Comparison of ENCODE assay signal across 8 mouse cellular contexts in the genomic region with DNA sequence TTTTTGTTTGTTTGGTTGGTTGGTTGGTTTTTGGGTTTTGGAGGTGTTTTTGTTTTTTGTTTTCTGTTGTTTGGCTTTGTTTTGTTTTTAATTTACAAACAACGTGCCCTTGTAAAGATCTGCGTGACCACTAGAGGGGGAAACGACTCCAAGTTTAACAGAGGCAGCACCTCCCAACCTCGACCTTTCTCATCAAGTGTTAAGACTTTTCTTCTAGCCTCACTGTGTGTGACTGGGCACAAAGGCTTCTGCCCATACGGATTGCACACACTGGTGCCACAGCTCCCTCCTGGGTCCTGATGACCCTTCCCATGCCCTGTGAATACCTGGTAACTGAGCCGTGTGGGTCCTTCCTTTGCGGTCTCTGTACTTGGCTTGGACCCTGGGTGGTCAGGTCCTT. TPM values are rescaled to one million over a fixed set of nuclear protein-coding genes. Genes with fewer than 3 reads are reported as not detected.
DNase-seq lines count a peak whose midpoint lies in the region; ATAC-seq and TF ChIP-seq lines count a peak whose summit lies in the region.

No protein-coding gene starts in this region.

- no peak for TF ChIP-seq CTCF in thymus, adult 2 months (IDR thresholded peaks at IDR 0.05; ENCODE audit: borderline replicate concordance, control insufficient read depth, extremely low read depth, insufficient read depth, low read length, poor library complexity)

- H3K36me3 ChIP-seq in forebrain, embryonic 14.5 days (ENCODE audit: control insufficient read depth, insufficient read depth, low read length) = no peaks in the 10 kb centered on the region
- no peaks in the 10 kb centered on the region for H3K36me3 ChIP-seq in forebrain, embryonic 12.5 days (replicated peaks)
- no peaks in the 10 kb centered on the region for H3K36me3 ChIP-seq in thymus, adult 2 months (ENCODE audit: control insufficient read depth, insufficient read depth, low read length)
- H3K36me3 ChIP-seq in hindbrain, embryonic 11.5 days (ENCODE audit: control insufficient read depth, insufficient read depth, low read length) = no peaks in the 10 kb centered on the region
- no peaks in the 10 kb centered on the region for H3K36me3 ChIP-seq in intestine, embryonic 16.5 days (ENCODE audit: control insufficient read depth, insufficient read depth, low read length)

- H3K27ac ChIP-seq in forebrain, embryonic 14.5 days (ENCODE audit: low read depth, low read length) = no peak overlapping the region
- no peak overlapping the region for H3K27ac ChIP-seq in forebrain, embryonic 12.5 days
- no peak overlapping the region for H3K27ac ChIP-seq in thymus, adult 2 months (ENCODE audit: control insufficient read depth, insufficient read depth, low read length)
- no peak overlapping the region for H3K27ac ChIP-seq in hindbrain, embryonic 11.5 days (ENCODE audit: low read depth, low read length)
- H3K27ac ChIP-seq in intestine, embryonic 16.5 days (ENCODE audit: low read length) = no peak overlapping the region

- peak; percentile 68 for DNase-seq in forebrain, embryonic 14.5 days (ENCODE audit: low spot score)
- DNase-seq in thymus, postnatal 14 days = peak; percentile 39
- no peak for DNase-seq in thymus, adult 2 months
- peak; percentile 52 for DNase-seq in hindbrain, embryonic 11.5 days (ENCODE audit: low spot score)
- peak; percentile 76 for DNase-seq in retina, postnatal 1 day
- no peak for DNase-seq in left cerebral cortex, adult 11 months (ENCODE audit: low spot score)

- no peak overlapping the region for H3K4me2 ChIP-seq in forebrain, embryonic 14.5 days (ENCODE audit: low read length)
- no peak overlapping the region for H3K4me2 ChIP-seq in forebrain, embryonic 12.5 days
- no peak overlapping the region for H3K4me2 ChIP-seq in hindbrain, embryonic 11.5 days (replicated peaks; ENCODE audit: low read depth, low read length)
- H3K4me2 ChIP-seq in intestine, embryonic 16.5 days (ENCODE audit: low read depth, low read length) = no peak overlapping the region

- no peak for ATAC-seq in forebrain, embryonic 14.5 days
- no peak for ATAC-seq in forebrain, embryonic 12.5 days (ENCODE audit: low FRiP score)
- ATAC-seq in hindbrain, embryonic 11.5 days (ENCODE audit: low FRiP score) = no peak
- ATAC-seq in intestine, embryonic 16.5 days = no peak

- no peak for TF ChIP-seq POLR2A in thymus, adult 2 months (IDR thresholded peaks at IDR 0.05; ENCODE audit: control insufficient read depth, extremely low read depth, insufficient read depth, low read length, poor library complexity)

- H3K9me3 ChIP-seq in forebrain, embryonic 14.5 days (replicated peaks; ENCODE audit: control insufficient read depth, low read length) = no peaks in the 10 kb centered on the region
- no peaks in the 10 kb centered on the region for H3K9me3 ChIP-seq in forebrain, embryonic 12.5 days
- no peaks in the 10 kb centered on the region for H3K9me3 ChIP-seq in hindbrain, embryonic 11.5 days (ENCODE audit: control insufficient read depth, low read length)
- no peaks in the 10 kb centered on the region for H3K9me3 ChIP-seq in intestine, embryonic 16.5 days (ENCODE audit: control insufficient read depth, low read length)

- H3K27me3 ChIP-seq in forebrain, embryonic 14.5 days (replicated peaks; ENCODE audit: control insufficient read depth, insufficient read depth, low read length) = 0 out of 2 replicates have a peak, but pooled peaks cover 4% of the 10 kb centered on the region
- peaks cover 23% of the 10 kb centered on the region; the same call in 1 of the 2 replicates for H3K27me3 ChIP-seq in forebrain, embryonic 12.5 days
- no peaks in the 10 kb centered on the region for H3K27me3 ChIP-seq in thymus, adult 2 months (ENCODE audit: control insufficient read depth, insufficient read depth, low read length)
- no peaks in the 10 kb centered on the region; the same call in 1 of the 2 replicates for H3K27me3 ChIP-seq in hindbrain, embryonic 11.5 days (ENCODE audit: control insufficient read depth, insufficient read depth, low read length)
- no peaks in the 10 kb centered on the region for H3K27me3 ChIP-seq in intestine, embryonic 16.5 days (replicated peaks; ENCODE audit: control insufficient read depth, insufficient read depth, low read length)

- H3K9ac ChIP-seq in forebrain, embryonic 14.5 days (ENCODE audit: low read length) = no peak overlapping the region; the same call in 1 of the 2 replicates
- H3K9ac ChIP-seq in forebrain, embryonic 12.5 days = no peak overlapping the region
- no peak overlapping the region for H3K9ac ChIP-seq in hindbrain, embryonic 11.5 days (ENCODE audit: low read depth, low read length)
- H3K9ac ChIP-seq in intestine, embryonic 16.5 days (ENCODE audit: low read depth, low read length) = no peak overlapping the region

- WGBS in forebrain, embryonic 14.5 days = 28% methylated on average over 7 of the region's 7 CpGs
- 29% methylated on average over 7 of the region's 7 CpGs for WGBS in forebrain, embryonic 12.5 days
- WGBS in thymus, adult 2 months = 32% methylated on average over 7 of the region's 7 CpGs
- 37% methylated on average over 7 of the region's 7 CpGs for WGBS in hindbrain, embryonic 11.5 days
- WGBS in intestine, embryonic 16.5 days = 30% methylated on average over 7 of the region's 7 CpGs

- H3K4me3 ChIP-seq in forebrain, embryonic 14.5 days (ENCODE audit: low read depth, low read length) = no peak overlapping the region
- no peak overlapping the region for H3K4me3 ChIP-seq in forebrain, embryonic 12.5 days (replicated peaks)
- no peak overlapping the region for H3K4me3 ChIP-seq in thymus, adult 2 months (ENCODE audit: control insufficient read depth, insufficient read depth, low read length)
- H3K4me3 ChIP-seq in hindbrain, embryonic 11.5 days (ENCODE audit: low read depth, low read length) = no peak overlapping the region
- H3K4me3 ChIP-seq in intestine, embryonic 16.5 days (ENCODE audit: low read length) = no peak overlapping the region

- peaks cover 5% of the 10 kb centered on the region; the same call in 1 of the 2 replicates for H3K4me1 ChIP-seq in forebrain, embryonic 14.5 days (ENCODE audit: control insufficient read depth, insufficient read depth, low read length)
- peaks cover 26% of the 10 kb centered on the region for H3K4me1 ChIP-seq in forebrain, embryonic 12.5 days
- peaks cover 2% of the 10 kb centered on the region for H3K4me1 ChIP-seq in thymus, adult 2 months (replicated peaks; ENCODE audit: control insufficient read depth, insufficient read depth, low read length)
- H3K4me1 ChIP-seq in hindbrain, embryonic 11.5 days (replicated peaks; ENCODE audit: control insufficient read depth, insufficient read depth, low read length) = no peaks in the 10 kb centered on the region
- H3K4me1 ChIP-seq in intestine, embryonic 16.5 days (ENCODE audit: control insufficient read depth, insufficient read depth, low read length) = no peaks in the 10 kb centered on the region

RNA-seq across cellular contexts. Expression of a gene that starts 30.5 kb away (rescaled TPM):
- 0.35 and 0.41 TPM in 2 replicates for polyA plus RNA-seq in forebrain, embryonic 14.5 days (2014; fragmentation: Nextera tagmentation; extraction: Ambion mirVana)
- polyA plus RNA-seq in forebrain, embryonic 12.5 days (2016; fragmentation: Nextera tagmentation; extraction: Ambion mirVana) = 0.17 and 0.19 TPM in 2 replicates
- polyA plus RNA-seq in thymus, adult 2 months (2012; rRNA removed) = 0.26 and 0.40 TPM in 2 replicates
- polyA plus RNA-seq in hindbrain, embryonic 11.5 days (2014; fragmentation: Nextera tagmentation; extraction: Ambion mirVana) = 0.07 TPM in 1 of 2 replicates, not detected in the other
- 0.02 and 0.07 TPM in 2 replicates for polyA plus RNA-seq in intestine, embryonic 16.5 days (2015; fragmentation: Nextera tagmentation; extraction: Ambion mirVana)

RNA-seq across cellular contexts. Expression of a gene that starts 56.2 kb away (rescaled TPM):
- 13.9 and 18.9 TPM in 2 replicates for polyA plus RNA-seq in forebrain, embryonic 14.5 days (2014; fragmentation: Nextera tagmentation; extraction: Ambion mirVana)
- 49.0 and 52.6 TPM in 2 replicates for polyA plus RNA-seq in forebrain, embryonic 12.5 days (2016; fragmentation: Nextera tagmentation; extraction: Ambion mirVana)
- 41.5 and 43.8 TPM in 2 replicates for polyA plus RNA-seq in thymus, adult 2 months (2012; rRNA removed)
- polyA plus RNA-seq in hindbrain, embryonic 11.5 days (2014; fragmentation: Nextera tagmentation; extraction: Ambion mirVana) = 17.2 and 17.9 TPM in 2 replicates
- 17.3 and 17.8 TPM in 2 replicates for polyA plus RNA-seq in intestine, embryonic 16.5 days (2015; fragmentation: Nextera tagmentation; extraction: Ambion mirVana)

RNA-seq across cellular contexts. Expression of a gene that starts 56.4 kb away (rescaled TPM):
- 188 and 243 TPM in 2 replicates for polyA plus RNA-seq in forebrain, embryonic 14.5 days (2014; fragmentation: Nextera tagmentation; extraction: Ambion mirVana)
- polyA plus RNA-seq in forebrain, embryonic 12.5 days (2016; fragmentation: Nextera tagmentation; extraction: Ambion mirVana) = 185 and 192 TPM in 2 replicates
- 50.6 and 62.5 TPM in 2 replicates for polyA plus RNA-seq in thymus, adult 2 months (2012; rRNA removed)
- polyA plus RNA-seq in hindbrain, embryonic 11.5 days (2014; fragmentation: Nextera tagmentation; extraction: Ambion mirVana) = 209 and 215 TPM in 2 replicates
- 141 and 149 TPM in 2 replicates for polyA plus RNA-seq in intestine, embryonic 16.5 days (2015; fragmentation: Nextera tagmentation; extraction: Ambion mirVana)

RNA-seq across cellular contexts. Expression of a gene that starts 58.7 kb away (rescaled TPM):
- polyA plus RNA-seq in forebrain, embryonic 14.5 days (2014; fragmentation: Nextera tagmentation; extraction: Ambion mirVana) = 3.3 and 3.9 TPM in 2 replicates
- 5.1 and 5.5 TPM in 2 replicates for polyA plus RNA-seq in forebrain, embryonic 12.5 days (2016; fragmentation: Nextera tagmentation; extraction: Ambion mirVana)
- polyA plus RNA-seq in thymus, adult 2 months (2012; rRNA removed) = 2.9 and 3.5 TPM in 2 replicates
- polyA plus RNA-seq in hindbrain, embryonic 11.5 days (2014; fragmentation: Nextera tagmentation; extraction: Ambion mirVana) = 1.4 and 3.0 TPM in 2 replicates
- polyA plus RNA-seq in intestine, embryonic 16.5 days (2015; fragmentation: Nextera tagmentation; extraction: Ambion mirVana) = 1.7 and 2.4 TPM in 2 replicates

Comparison
In these comparisons a context has a peak if more than half of its experiments do, and no peak if none do; other contexts are left out.
1. DNase-seq: peak in forebrain, embryonic 14.5 days (single experiment), thymus, postnatal 14 days (single experiment), hindbrain, embryonic 11.5 days (single experiment) and retina, postnatal 1 day (single experiment); none in thymus, adult 2 months (single experiment) and left cerebral cortex, adult 11 months (single experiment).